Mouse (Mus musculus): ENCODE results near the gene Btnl6.
"Not testable (repeated sequence)": the region's sequence is repeated elsewhere in the genome, so short reads cannot be mapped to it uniquely, and the experiment has no call there.

Btnl6 gene

GRCm38 (mm10) chr17:34517252-34517651, at the start of gene Btnl6:
Btnl6 (minus strand) TSS chr17:34517352.
- no peak for DNase-seq (ENCODE audit: low read depth)

- no peak for DNase-seq (ENCODE audit: low read depth)
These were observed 47.6 kb upstream of the Btnl6 start for GRCm38 (mm10) chr17:34564796-34565195.

- no peak for DNase-seq (ENCODE audit: low read depth)
These were observed 46.9 kb upstream of the Btnl6 start, which contains the start of gene Notch4 for GRCm38 (mm10) chr17:34564003-34564421. Notch4 (plus strand) TSS chr17:34564268.

GRCm38 (mm10) chr17:34563354-34563753, 46.2 kb upstream of the Btnl6 start:
- DNase-seq (ENCODE audit: low read depth), result no peak

GRCm38 (mm10) chr17:34562595-34562994, 45.4 kb upstream of the Btnl6 start:
- DNase-seq (ENCODE audit: low read depth), result no peak

- DNase-seq (ENCODE audit: low read depth), result peak; percentile 37
These were observed 44.0 kb upstream of the Btnl6 start for GRCm38 (mm10) chr17:34561200-34561599.

GRCm38 (mm10) chr17:34560438-34560837, 43.3 kb upstream of the Btnl6 start:
- no peak for DNase-seq (ENCODE audit: low read depth)

- DNase-seq (ENCODE audit: low read depth), result no peak
These were observed 42.7 kb upstream of the Btnl6 start for GRCm38 (mm10) chr17:34559895-34560294.

GRCm38 (mm10) chr17:34559116-34559515, 42.0 kb upstream of the Btnl6 start:
- no peak for DNase-seq (ENCODE audit: low read depth)

- no peak for DNase-seq (ENCODE audit: low read depth)
These were observed 40.3 kb upstream of the Btnl6 start for GRCm38 (mm10) chr17:34557411-34557810.

GRCm38 (mm10) chr17:34556406-34556805, 39.3 kb upstream of the Btnl6 start:
- DNase-seq (ENCODE audit: low read depth), result no peak

- peak; percentile 70 for DNase-seq (ENCODE audit: low read depth)
These were observed 38.3 kb upstream of the Btnl6 start for GRCm38 (mm10) chr17:34555483-34555882.

- no peak for DNase-seq (ENCODE audit: low read depth)
These were observed 32.7 kb upstream of the Btnl6 start for GRCm38 (mm10) chr17:34549843-34550242.

- no peak for DNase-seq (ENCODE audit: low read depth)
These were observed 32.0 kb upstream of the Btnl6 start for GRCm38 (mm10) chr17:34549156-34549555.

- no peak for DNase-seq (ENCODE audit: low read depth)
These were observed 30.4 kb upstream of the Btnl6 start for GRCm38 (mm10) chr17:34547601-34548000.

- no peak for DNase-seq (ENCODE audit: low read depth)
These were observed 29.6 kb upstream of the Btnl6 start for GRCm38 (mm10) chr17:34546797-34547196.

GRCm38 (mm10) chr17:34543567-34543966, 26.4 kb upstream of the Btnl6 start:
- not testable (repeated sequence) for DNase-seq (ENCODE audit: low read depth)

GRCm38 (mm10) chr17:34532671-34533070, 15.5 kb upstream of the Btnl6 start:
- no peak for DNase-seq (ENCODE audit: low read depth)

GRCm38 (mm10) chr17:34519001-34519400, 1.8 kb upstream of the Btnl6 start:
- no peak for DNase-seq (ENCODE audit: low read depth)

- not testable (repeated sequence) for DNase-seq (ENCODE audit: low read depth)
These were observed 1.4 kb upstream of the Btnl6 start for GRCm38 (mm10) chr17:34518571-34518970.

- DNase-seq (ENCODE audit: low read depth), result no peak
These were observed 643 bp upstream of the Btnl6 start for GRCm38 (mm10) chr17:34517795-34518194.

- DNase-seq (ENCODE audit: low read depth), result no peak
These were observed 638 bp downstream of the Btnl6 start for GRCm38 (mm10) chr17:34516514-34516913.

- DNase-seq (ENCODE audit: low read depth), result not testable (repeated sequence)
These were observed 5.4 kb downstream of the Btnl6 start for GRCm38 (mm10) chr17:34511723-34512122.

GRCm38 (mm10) chr17:34507591-34507990, 9.6 kb downstream of the Btnl6 start:
- no peak for DNase-seq (ENCODE audit: low read depth)

GRCm38 (mm10) chr17:34497726-34498125, 19.4 kb downstream of the Btnl6 start:
- DNase-seq (ENCODE audit: low read depth), result not testable (repeated sequence)

All from c-Kit-positive CD71-negative TER-119-negative erythroid progenitor cells, embryonic 14.5 days (primary cell).